Mouse (Mus musculus): ENCODE data around the gene Olfr1351. TPM values are rescaled to one million over a fixed set of nuclear protein-coding genes. Genes with fewer than 3 reads are reported as not detected.

Gene Olfr1351
- not detected in 2 replicates for polyA plus RNA-seq (2015; fragmentation: Nextera tagmentation; extraction: Ambion mirVana)

DNA sequence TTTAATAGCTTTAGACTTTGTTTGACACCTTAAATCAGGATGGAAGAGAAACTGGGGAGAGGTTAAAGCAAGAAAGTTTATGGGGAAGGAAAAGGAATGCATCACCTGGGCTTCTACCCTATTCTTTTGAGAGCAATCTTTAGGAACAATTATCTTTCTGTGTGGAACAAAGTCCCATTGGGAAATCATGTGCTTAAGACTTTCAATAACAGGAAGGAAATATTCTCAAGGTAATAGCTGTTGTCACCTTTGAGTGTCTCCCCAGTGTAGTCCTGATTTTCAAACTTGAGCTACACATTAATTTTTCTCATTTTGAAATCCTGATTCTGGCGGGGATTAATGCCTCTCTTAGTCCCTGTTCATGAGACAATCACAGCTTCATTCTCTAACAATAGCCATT lies at the start of gene Olfr1351:
Gene Olfr1351, plus strand, starts transcription at position 301 of the 400 bp plus-strand sequence.

DNA sequence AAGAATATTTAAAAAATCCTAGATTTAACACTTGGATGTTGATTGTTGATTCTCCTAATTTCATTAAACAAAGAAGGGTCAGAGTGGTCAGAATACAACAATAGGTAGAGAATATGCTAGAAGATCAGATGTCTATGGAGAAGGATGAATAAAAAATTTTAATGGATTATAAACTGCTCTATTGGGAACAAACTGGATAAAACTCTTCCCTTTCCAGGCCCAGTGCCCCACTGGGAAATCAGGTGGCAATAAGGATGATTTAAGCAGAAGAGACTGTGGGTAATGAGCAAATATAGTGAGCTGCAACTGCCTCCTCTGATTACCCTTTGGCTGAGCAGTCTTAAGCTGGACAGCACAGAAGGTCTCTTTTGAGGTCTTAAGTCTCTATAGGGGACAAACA lies 49.3 kb upstream of the Olfr1351 start, which contains the start of gene Olfr1353:
Gene Olfr1353, plus strand, starts transcription at position 301 of the 400 bp plus-strand sequence.

DNA sequence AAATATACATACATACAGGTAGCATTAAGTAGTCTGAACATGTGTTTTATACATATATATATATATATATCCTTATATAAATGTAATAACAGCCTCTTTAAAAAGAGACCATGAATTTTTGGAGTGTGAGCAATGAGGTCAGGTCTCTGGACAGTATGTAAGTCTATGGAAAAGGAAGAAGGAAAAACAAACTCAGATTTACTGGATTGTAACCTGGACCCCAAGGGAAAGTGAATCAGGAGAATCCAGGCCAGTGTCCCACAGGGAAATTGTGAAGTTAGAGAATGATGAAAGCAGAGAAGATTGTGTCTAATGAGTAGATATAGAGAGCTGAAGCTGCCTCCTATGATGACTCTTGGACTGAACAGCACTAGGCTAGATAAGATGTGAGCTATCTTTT lies 31.5 kb upstream of the Olfr1351 start, which contains the start of gene Olfr1352:
Gene Olfr1352, plus strand, starts transcription at position 301 of the 400 bp plus-strand sequence.

DNA sequence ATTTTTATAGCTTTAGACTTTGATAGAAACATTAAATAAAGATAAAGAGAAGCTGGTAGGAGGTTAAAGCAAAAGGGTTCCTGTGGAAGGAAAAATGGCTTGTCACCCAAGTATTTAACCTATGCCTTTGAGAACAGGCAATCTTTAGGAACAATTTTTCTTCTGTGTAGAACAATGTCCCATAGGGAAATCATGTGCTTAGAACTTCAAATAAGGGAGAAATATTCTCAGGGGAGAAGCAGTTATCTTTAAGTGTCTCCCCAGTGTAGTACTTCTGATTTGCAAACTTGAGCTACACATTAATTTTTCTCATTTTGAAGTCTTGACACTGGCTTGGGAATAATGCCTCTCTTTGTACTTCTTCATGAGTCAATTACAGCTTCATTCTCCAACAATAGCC lies 16.2 kb downstream of the Olfr1351 start, which contains the start of gene Olfr57:
Gene Olfr57, plus strand, starts transcription at position 301 of the 400 bp plus-strand sequence.

Other genes starting within 250 kb of the Olfr1351 start
- 1.5 and 2.8 TPM in 2 replicates for gene Slc1a6, start 232.0 kb upstream of the Olfr1351 start, polyA plus RNA-seq (2015; fragmentation: Nextera tagmentation; extraction: Ambion mirVana)
- not detected in 2 replicates for gene Olfr1356, start 160.3 kb upstream of the Olfr1351 start, polyA plus RNA-seq (2015; fragmentation: Nextera tagmentation; extraction: Ambion mirVana)
- gene Olfr1355, start 136.9 kb upstream of the Olfr1351 start, polyA plus RNA-seq (2015; fragmentation: Nextera tagmentation; extraction: Ambion mirVana): not detected in 2 replicates
- gene Olfr1354, start 99.3 kb upstream of the Olfr1351 start, polyA plus RNA-seq (2015; fragmentation: Nextera tagmentation; extraction: Ambion mirVana): not detected in 2 replicates
- gene Olfr8, start 61.8 kb upstream of the Olfr1351 start, polyA plus RNA-seq (2015; fragmentation: Nextera tagmentation; extraction: Ambion mirVana): not detected in 2 replicates
- not detected in 2 replicates for gene Olfr1353, start 49.2 kb upstream of the Olfr1351 start, polyA plus RNA-seq (2015; fragmentation: Nextera tagmentation; extraction: Ambion mirVana)
- gene Olfr1352, start 31.4 kb upstream of the Olfr1351 start, polyA plus RNA-seq (2015; fragmentation: Nextera tagmentation; extraction: Ambion mirVana): not detected in 2 replicates
- 0.11 TPM in 1 of 2 replicates, not detected in the other for gene Olfr57, start 16.3 kb downstream of the Olfr1351 start, polyA plus RNA-seq (2015; fragmentation: Nextera tagmentation; extraction: Ambion mirVana)
- gene 2610008E11Rik, start 85.1 kb downstream of the Olfr1351 start, polyA plus RNA-seq (2015; fragmentation: Nextera tagmentation; extraction: Ambion mirVana): 18.0 and 21.4 TPM in 2 replicates
- not detected in 2 replicates for gene Vmn2r80, start 136.3 kb downstream of the Olfr1351 start, polyA plus RNA-seq (2015; fragmentation: Nextera tagmentation; extraction: Ambion mirVana)
- gene Vmn2r81, start 235.2 kb downstream of the Olfr1351 start, polyA plus RNA-seq (2015; fragmentation: Nextera tagmentation; extraction: Ambion mirVana): not detected in 2 replicates

Measured in urinary bladder, postnatal 0 days (tissue).